Mouse (Mus musculus): ENCODE measurements around the gene Hist1h2bq.

- TF ChIP-seq CTCF (conservative IDR thresholded peaks at IDR 0.05; ENCODE audit: low read length) (no peak), POU5F1 (IDR thresholded peaks at IDR 0.05; ENCODE audit: borderline replicate concordance, low read length) (no peak)
Observed at GRCm38 (mm10) chr13:21855698-21856162, 45.7 kb upstream of the Hist1h2bq start.
